In genomic region chr11:64543181-64543641, GRCm38 (mm10) we compare ENCODE assay signal across 26 mouse cellular contexts.
A peak's percentile ranks its signal among the peaks of the same experiment; 100 is the strongest.
DNase-seq lines count a peak whose midpoint lies in the region; ATAC-seq and TF ChIP-seq lines count a peak whose summit lies in the region.
"Had no signal": no experiment of that assay in that cellular context is flagged by ENCODE, and none has a peak within 500 bp of the region (broad histone marks: within the 10 kb centered on the region; RNA-seq: fewer than 3 reads in every experiment).

No protein-coding gene starts in this region.

- WGBS in heart, embryonic 11.5 days (ENCODE audit: insufficient replicate concordance), result 67% methylated on average over 9 of the region's 9 CpGs
- WGBS in lung, embryonic 14.5 days, result 22% methylated on average over 9 of the region's 9 CpGs
- 29% methylated on average over 9 of the region's 9 CpGs for WGBS in lung, postnatal 0 days

- no peak overlapping the region for H3K4me3 ChIP-seq in heart, embryonic 11.5 days (ENCODE audit: low read depth, low read length)
- no peak overlapping the region for H3K4me3 ChIP-seq in lung, embryonic 14.5 days (ENCODE audit: low read depth, low read length)
- H3K4me3 ChIP-seq in lung, postnatal 0 days (ENCODE audit: low read depth, low read length), result no peak overlapping the region
- H3K4me3 ChIP-seq: embryonic facial prominence, embryonic 10.5 days; embryonic facial prominence, embryonic 13.5 days; erythroblast, embryonic 14.5 days; forebrain, embryonic 12.5 days; forebrain, embryonic 15.5 days; heart, adult 2 months; heart, embryonic 10.5 days; hindbrain, embryonic 12.5 days; hindbrain, embryonic 15.5 days had no signal

- TF ChIP-seq CTCF in lung, embryonic 14.5 days (IDR thresholded peaks at IDR 0.05; ENCODE audit: low read depth), result no peak
- TF ChIP-seq CTCF in lung, postnatal 0 days (IDR thresholded peaks at IDR 0.05), result no peak

- no peak overlapping the region for H3K4me2 ChIP-seq in heart, embryonic 11.5 days
- H3K4me2 ChIP-seq in lung, embryonic 14.5 days, result no peak overlapping the region
- H3K4me2 ChIP-seq in lung, postnatal 0 days (replicated peaks; ENCODE audit: low read depth, low read length), result no peak overlapping the region
- H3K4me2 ChIP-seq: embryonic facial prominence, embryonic 13.5 days; forebrain, embryonic 12.5 days; forebrain, embryonic 15.5 days; hindbrain, embryonic 12.5 days; hindbrain, embryonic 15.5 days had no signal

- no peaks in the 10 kb centered on the region for H3K36me3 ChIP-seq in heart, embryonic 11.5 days (ENCODE audit: control insufficient read depth, insufficient read depth, low read length)
- H3K36me3 ChIP-seq in lung, embryonic 14.5 days (ENCODE audit: insufficient read depth), result no peaks in the 10 kb centered on the region
- H3K36me3 ChIP-seq in lung, postnatal 0 days (ENCODE audit: insufficient read depth, low read length), result no peaks in the 10 kb centered on the region
- H3K36me3 ChIP-seq: embryonic facial prominence, embryonic 10.5 days; embryonic facial prominence, embryonic 13.5 days; forebrain, embryonic 12.5 days; forebrain, embryonic 15.5 days; G1E; heart, embryonic 10.5 days; hindbrain, embryonic 12.5 days; hindbrain, embryonic 15.5 days had no signal

- peaks cover 32% of the 10 kb centered on the region for H3K4me1 ChIP-seq in heart, embryonic 11.5 days (ENCODE audit: control insufficient read depth, insufficient read depth, low read length)
- peaks cover 15% of the 10 kb centered on the region for H3K4me1 ChIP-seq in lung, embryonic 14.5 days (ENCODE audit: insufficient read depth)
- H3K4me1 ChIP-seq in lung, postnatal 0 days (ENCODE audit: insufficient read depth, low read depth, low read length), result peaks cover 5% of the 10 kb centered on the region; the same call in 1 of the 2 replicates
- H3K4me1 ChIP-seq: forebrain, embryonic 12.5 days; forebrain, embryonic 15.5 days; hindbrain, embryonic 15.5 days had no signal

- peak; percentile 62 for TF ChIP-seq EP300 in lung, postnatal 0 days (IDR thresholded peaks at IDR 0.05)

- no peak for ATAC-seq in heart, embryonic 11.5 days (replicated peaks; ENCODE audit: insufficient number of reproducible peaks, low FRiP score, low TSS enrichment)
- peak; percentile 68 for ATAC-seq in lung, embryonic 14.5 days (ENCODE audit: insufficient read depth)
- ATAC-seq in lung, postnatal 0 days, result peak; percentile 82
- ATAC-seq: forebrain, embryonic 15.5 days; Patski had no signal

- DNase-seq in heart, adult 11 months, result peak; percentile 74
- peak; percentile 68 for DNase-seq in lung, embryonic 14.5 days
- DNase-seq in lung, postnatal 14 days, result no peak
- DNase-seq in lung, postnatal 0 days (ENCODE audit: low spot score), result peak; percentile 74
- no peak for DNase-seq in lung, adult 18-20 months
- DNase-seq in ovary, postnatal 36 days (ENCODE audit: low spot score), result no peak
- DNase-seq: adrenal gland, postnatal 10 days; adrenal gland, postnatal 36 days; B cell, adult 2 months; cerebellum, adult 18-20 months; cerebellum, adult 9-10 months; cerebellum, postnatal 14 days; gastrocnemius, postnatal 25 days; heart, adult 2 months had no signal

- H3K27me3 ChIP-seq in heart, embryonic 11.5 days (ENCODE audit: control insufficient read depth, insufficient read depth, low read length), result no peaks in the 10 kb centered on the region
- no peaks in the 10 kb centered on the region for H3K27me3 ChIP-seq in lung, embryonic 14.5 days (ENCODE audit: insufficient read depth, low read length)
- H3K27me3 ChIP-seq in lung, postnatal 0 days (replicated peaks; ENCODE audit: insufficient read depth, low read length), result no peaks in the 10 kb centered on the region
- H3K27me3 ChIP-seq: CH12.LX; forebrain, embryonic 12.5 days; forebrain, embryonic 15.5 days; hindbrain, embryonic 12.5 days; Patski had no signal

- H3K27ac ChIP-seq in heart, embryonic 11.5 days (ENCODE audit: low read depth, low read length), result no peak overlapping the region
- H3K27ac ChIP-seq in lung, embryonic 14.5 days (ENCODE audit: low read depth), result no peak overlapping the region
- no peak overlapping the region for H3K27ac ChIP-seq in lung, postnatal 0 days (ENCODE audit: low read length)
- H3K27ac ChIP-seq: embryonic facial prominence, embryonic 10.5 days; embryonic facial prominence, embryonic 13.5 days; forebrain, embryonic 12.5 days; forebrain, embryonic 15.5 days; heart, adult 2 months; heart, embryonic 10.5 days; hindbrain, embryonic 12.5 days; hindbrain, embryonic 15.5 days had no signal

- H3K9ac ChIP-seq in heart, embryonic 11.5 days (ENCODE audit: low read depth, low read length), result no peak overlapping the region
- H3K9ac ChIP-seq in lung, embryonic 14.5 days, result no peak overlapping the region
- no peak overlapping the region for H3K9ac ChIP-seq in lung, postnatal 0 days (replicated peaks; ENCODE audit: low read depth)
- H3K9ac ChIP-seq: embryonic facial prominence, embryonic 13.5 days; forebrain, embryonic 12.5 days; forebrain, embryonic 15.5 days; hindbrain, embryonic 12.5 days; hindbrain, embryonic 15.5 days had no signal

- H3K9me3 ChIP-seq in heart, embryonic 11.5 days (replicated peaks; ENCODE audit: control insufficient read depth, low read length), result no peaks in the 10 kb centered on the region
- H3K9me3 ChIP-seq in lung, embryonic 14.5 days (ENCODE audit: low read depth, low read length), result no peaks in the 10 kb centered on the region
- H3K9me3 ChIP-seq in lung, postnatal 0 days (ENCODE audit: low read length), result no peaks in the 10 kb centered on the region
- H3K9me3 ChIP-seq: embryonic facial prominence, embryonic 10.5 days; embryonic facial prominence, embryonic 13.5 days; forebrain, embryonic 12.5 days; forebrain, embryonic 15.5 days; G1E; heart, embryonic 10.5 days; hindbrain, embryonic 12.5 days; hindbrain, embryonic 15.5 days had no signal

Comparison
In these comparisons a context has a peak if more than half of its experiments do, and no peak if none do; other contexts are left out.
1. DNase-seq: peak in heart, adult 11 months (single experiment), lung, embryonic 14.5 days (single experiment) and lung, postnatal 0 days (single experiment); none in lung, postnatal 14 days (single experiment), lung, adult 18-20 months (0 of 2) and ovary, postnatal 36 days (single experiment).